Mouse (Mus musculus) liver, adult 2 months (tissue): ENCODE measurements around the gene Cacng3. TPM values are rescaled to one million over a fixed set of nuclear protein-coding genes. Genes with fewer than 3 reads are reported as not detected.

ENCODE experiments used
- DNase-seq: peaks from one replicate; pipeline ENCODE4 v3.0.0-alpha.2; 2011; ENCODE audit warnings: low read depth, low spot score; ENCODE audit errors: extremely low read depth
- H3K27ac ChIP-seq: fragments of 200-500 bp; replicated peaks from 2 replicates; pipeline ENCODE4 v1.5.1; 2012; ENCODE audit warnings: low read depth, mild to moderate bottlenecking, control low read depth, inconsistent platforms, low read length; ENCODE audit not compliant: insufficient read depth
- H3K27me3 ChIP-seq: fragments of 200-500 bp; 2 replicates; pipeline ENCODE4 v1.6.1; 2012; ENCODE audit warnings: mild to moderate bottlenecking, moderate library complexity, low read length, inconsistent platforms; ENCODE audit not compliant: control insufficient read depth, insufficient read depth
- H3K36me3 ChIP-seq: fragments of 200-500 bp; 2 replicates; pipeline ENCODE4 v1.6.1; 2012; ENCODE audit warnings: low read length, inconsistent platforms; ENCODE audit not compliant: control insufficient read depth, insufficient read depth
- H3K4me1 ChIP-seq: fragments of 200-500 bp; 2 replicates; pipeline ENCODE4 v1.6.1; 2011; ENCODE audit warnings: low read length; ENCODE audit not compliant: control insufficient read depth, insufficient read depth
- H3K4me3 ChIP-seq: fragments of 200-500 bp; 2 replicates; pipeline ENCODE4 v1.5.1; 2011; ENCODE audit warnings: low read depth, mild to moderate bottlenecking, control low read depth, low read length, moderate library complexity; ENCODE audit not compliant: insufficient read depth
- H3K79me2 ChIP-seq: fragments of 200-500 bp; 2 replicates; pipeline ENCODE4 v1.6.1; 2012; ENCODE audit warnings: inconsistent platforms, mild to moderate bottlenecking, low read length, moderate library complexity; ENCODE audit not compliant: control insufficient read depth, insufficient read depth
- H3K9ac ChIP-seq: fragments of 200-500 bp; 2 replicates; pipeline ENCODE4 v1.6.1; 2012; ENCODE audit warnings: low read depth, mild to moderate bottlenecking, control low read depth, inconsistent platforms, low read length
- CTCF ChIP-seq: fragments of 200-500 bp; IDR thresholded peaks from 2 replicates; pipeline ENCODE4 v1.5.1; 2011; ENCODE audit warnings: low read depth, low read length, control low read depth
- POLR2A ChIP-seq: fragments of 200-500 bp; IDR thresholded peaks from 2 replicates; pipeline ENCODE4 v1.6.1; 2011; ENCODE audit warnings: low read length, control low read depth; ENCODE audit not compliant: insufficient read depth; ENCODE audit errors: extremely low read depth
- WGBS: fragments of 180-500 bp; shearing (Covaris S2); methylation state at CpG from one replicate; pipeline ENCODE4 v1.1.7; 2018; 5-methylcytosine and 5-hydroxymethylcytosine counted together
- polyA plus RNA-seq: library from polyadenylated mRNA; depleted of rRNA; stranded (reverse); fragments of >200 nt; gene quantifications from 2 replicates; pipeline ENCODE4 v1.2.3, GENCODE M21; 2012
- total RNA-seq: library from RNA; depleted of rRNA; stranded (reverse); fragments of >200 nt; gene quantifications from 2 replicates; pipeline ENCODE4 v1.2.3, GENCODE M21; 2014

Cacng3 gene
- total and polyA plus RNA-seq, 2 experiments = not detected

DNA sequence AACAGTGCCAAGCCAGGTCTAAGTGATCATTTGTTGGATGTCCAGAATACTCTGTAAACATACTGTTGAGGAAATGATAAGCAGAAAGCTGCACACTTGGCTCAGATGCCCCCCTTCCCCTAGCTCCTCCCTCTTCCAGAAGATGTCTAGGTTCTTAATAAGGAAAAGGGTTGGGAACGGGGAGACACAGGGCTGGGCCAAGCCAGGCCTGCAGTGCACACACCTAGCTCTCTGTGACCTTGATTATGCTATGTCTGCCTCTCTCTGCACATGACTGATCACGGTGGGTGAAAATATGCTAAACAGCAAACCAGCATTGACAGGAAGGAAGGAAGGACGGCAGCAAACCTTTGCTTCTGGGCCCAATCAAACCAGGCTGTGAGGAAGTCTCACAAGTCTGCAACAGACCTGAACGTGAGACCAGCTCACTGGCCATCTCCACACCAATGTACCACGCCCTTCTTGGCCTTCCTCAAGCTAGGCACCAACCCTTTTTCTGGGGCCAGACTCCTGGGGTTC, 53.1 kb downstream of the Cacng3 start:
- Histone ChIP-seq H3K79me2 (no peaks in the 10 kb centered on the region), H3K4me3 (no peak overlapping the region), H3K4me1 (no peaks in the 10 kb centered on the region), H3K27me3 (no peaks in the 10 kb centered on the region), H3K9ac (no peak overlapping the region), H3K36me3 (no peaks in the 10 kb centered on the region), H3K27ac (no peak overlapping the region)
- no peak for DNase-seq
- TF ChIP-seq CTCF = no peak
- TF ChIP-seq POLR2A = no peak
- 41% methylated on average over 5 of the region's 5 CpGs for WGBS

DNA sequence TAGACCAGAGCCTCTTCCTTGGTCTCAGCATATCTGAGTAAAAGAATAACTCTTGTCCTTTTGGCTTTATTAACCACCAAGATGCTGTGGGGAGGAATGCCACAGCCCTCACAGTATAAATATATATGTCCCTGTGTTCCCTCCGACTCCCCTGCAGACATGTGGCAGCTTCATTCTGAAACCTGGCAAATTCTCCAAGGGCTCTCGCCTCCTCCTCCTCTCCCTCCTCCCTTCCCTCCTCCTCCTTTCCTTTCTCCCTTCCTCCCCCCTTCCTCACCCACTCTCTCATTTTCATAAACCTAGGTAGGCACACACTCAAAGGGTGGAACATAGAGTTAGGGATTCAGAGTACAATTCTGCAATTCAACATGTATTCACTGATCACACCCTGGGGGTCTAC, 56.1 kb downstream of the Cacng3 start:
- TF ChIP-seq POLR2A = no peak
- TF ChIP-seq CTCF = no peak
- H3K9ac ChIP-seq = no peak overlapping the region
- H3K27me3 ChIP-seq = no peaks in the 10 kb centered on the region
- no peak for DNase-seq
- no peaks in the 10 kb centered on the region for H3K79me2 ChIP-seq
- no peaks in the 10 kb centered on the region for H3K36me3 ChIP-seq
- H3K4me1 ChIP-seq = no peaks in the 10 kb centered on the region
- no peak overlapping the region for H3K4me3 ChIP-seq
- WGBS = 89% methylated on average over 2 of the region's 2 CpGs
- H3K27ac ChIP-seq = no peak overlapping the region

- Histone ChIP-seq H3K36me3 (no peaks in the 10 kb centered on the region), H3K27me3 (no peaks in the 10 kb centered on the region), H3K79me2 (no peaks in the 10 kb centered on the region), H3K4me1 (no peaks in the 10 kb centered on the region), H3K27ac (no peak overlapping the region), H3K9ac (no peak overlapping the region), H3K4me3 (no peak overlapping the region)
- TF ChIP-seq CTCF (no peak), POLR2A (no peak)
- 85% methylated on average over 8 of the region's 8 CpGs for WGBS
- DNase-seq = no peak
Measured at GRCm38 (mm10) chr7:122728186-122728585, 57.9 kb downstream of the Cacng3 start.

GRCm38 (mm10) chr7:122728846-122729245, 58.6 kb downstream of the Cacng3 start:
- DNase-seq = no peak
- H3K27ac ChIP-seq = no peak overlapping the region
- WGBS = 34% methylated on average over 7 of the region's 7 CpGs
- no peak overlapping the region for H3K4me3 ChIP-seq
- H3K36me3 ChIP-seq = no peaks in the 10 kb centered on the region
- H3K9ac ChIP-seq = no peak overlapping the region
- TF ChIP-seq POLR2A = no peak
- no peak for TF ChIP-seq CTCF
- H3K79me2 ChIP-seq = no peaks in the 10 kb centered on the region
- no peaks in the 10 kb centered on the region for H3K27me3 ChIP-seq
- no peaks in the 10 kb centered on the region for H3K4me1 ChIP-seq

GRCm38 (mm10) chr7:122735323-122735722, 65.0 kb downstream of the Cacng3 start:
- WGBS = 76% methylated on average over 11 of the region's 11 CpGs
- no peaks in the 10 kb centered on the region for H3K27me3 ChIP-seq

GRCm38 (mm10) chr7:122738541-122738940, 68.2 kb downstream of the Cacng3 start:
- DNase-seq = no peak
- H3K27me3 ChIP-seq = no peaks in the 10 kb centered on the region
- no peak overlapping the region for H3K4me3 ChIP-seq
- no peaks in the 10 kb centered on the region for H3K79me2 ChIP-seq
- H3K27ac ChIP-seq = no peak overlapping the region
- no peak for TF ChIP-seq POLR2A
- no peaks in the 10 kb centered on the region for H3K4me1 ChIP-seq
- no peaks in the 10 kb centered on the region for H3K36me3 ChIP-seq
- H3K9ac ChIP-seq = no peak overlapping the region
- 24% methylated on average over 5 of the region's 5 CpGs for WGBS

More at GRCm38 (mm10) chr7:122735323-122735722, 65.0 kb downstream of the Cacng3 start:
- Histone ChIP-seq H3K9ac (no peak overlapping the region), H3K79me2 (no peaks in the 10 kb centered on the region), H3K4me1 (no peaks in the 10 kb centered on the region), H3K27ac (no peak overlapping the region), H3K4me3 (no peak overlapping the region), H3K36me3 (no peaks in the 10 kb centered on the region)
- no peak for TF ChIP-seq CTCF
- TF ChIP-seq POLR2A = no peak
- DNase-seq = no peak
